Mouse (Mus musculus) left cerebral cortex, postnatal 4 days (tissue): Measurements from ENCODE around the gene Plekha7. TPM values are rescaled to one million over a fixed set of nuclear protein-coding genes. Genes with fewer than 3 reads are reported as not detected.

Experiments
- DNase-seq: peaks from one replicate; pipeline ENCODE4 v3.0.0-alpha.2; 2022
- intact Hi-C: fragments of 180-260 bp; cut with DNase I; formaldehyde crosslinking; loops from one replicate; pipeline ENCODE4 v1.15.1; 2025
- total RNA-seq, 2 experiments: library from RNA; stranded (reverse); gene quantifications; 2 replicates each; pipeline ENCODE4 v1.2.3; 2021

The Plekha7 gene
- total RNA-seq, 2 experiments from 2014 or later, result 13.7 to 16.1 TPM

DNA sequence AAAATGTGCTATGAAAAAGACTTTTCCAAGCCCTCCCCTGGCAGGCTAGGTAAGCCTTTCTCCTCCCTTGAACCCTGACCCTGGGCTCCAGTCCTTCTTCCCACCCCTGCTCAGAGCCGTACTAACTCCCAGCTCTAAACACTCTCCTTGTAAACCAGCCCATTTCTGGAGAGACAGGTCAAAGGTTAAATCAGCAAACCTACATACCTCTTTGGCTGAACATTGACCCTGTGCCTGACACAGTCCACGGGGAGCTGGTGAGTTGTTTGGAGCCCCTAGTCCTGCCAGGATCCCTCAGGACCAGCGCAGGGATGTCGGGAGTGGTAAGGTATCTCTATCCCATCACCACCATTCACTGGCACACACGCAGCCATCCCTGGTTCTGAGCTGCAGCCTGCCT, 15.8 kb downstream of the Plekha7 start:
- no peak for DNase-seq
- intact Hi-C loops, result no loop called here

DNA sequence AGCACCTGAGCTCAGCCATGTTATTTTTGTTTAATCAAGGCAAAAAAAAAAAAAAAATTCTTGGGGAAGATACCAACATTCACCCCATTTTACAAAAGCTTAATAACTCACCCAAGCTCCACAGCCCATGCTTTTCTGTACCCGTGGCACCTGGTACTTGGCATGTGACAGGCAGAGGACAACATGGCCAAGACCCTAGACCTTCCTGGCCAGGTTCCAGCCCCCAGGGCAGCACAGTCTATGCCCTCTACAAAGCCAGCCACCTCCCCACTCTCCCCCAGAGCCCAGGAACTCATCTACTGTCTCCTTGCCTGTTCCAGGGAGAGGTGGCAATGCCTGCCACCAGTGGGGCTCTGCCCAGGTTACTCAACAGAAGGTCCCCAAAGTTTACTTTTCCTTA, 17.6 kb downstream of the Plekha7 start:
- intact Hi-C loops, result no loop called here

DNA sequence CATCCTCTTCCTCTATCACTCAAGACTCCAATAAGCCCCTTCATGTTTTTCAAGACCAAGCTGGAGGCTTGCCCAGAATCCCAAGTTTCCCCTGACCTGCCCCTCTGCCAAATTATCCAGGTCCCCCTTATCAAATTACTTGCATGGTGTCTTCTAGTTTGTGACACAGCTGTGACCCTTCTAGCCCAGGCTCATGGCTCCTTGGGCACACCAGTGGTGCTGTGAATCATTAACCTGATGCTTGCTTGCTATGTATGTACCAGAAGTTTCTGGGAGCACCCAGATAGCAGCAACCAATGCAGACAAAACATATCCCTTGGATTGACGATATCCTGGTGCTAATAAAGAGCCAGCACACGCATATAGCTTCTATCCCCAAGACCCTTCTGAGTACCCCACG, 19.2 kb downstream of the Plekha7 start:
- no peak for DNase-seq

More for the DNA sequence above, 17.6 kb downstream of the Plekha7 start:
- no peak for DNase-seq

GRCm38 (mm10) chr7:116287959-116288358, 20.2 kb downstream of the Plekha7 start:
- DNase-seq, result no peak
- intact Hi-C loops, result no loop called here

More for the DNA sequence above, 19.2 kb downstream of the Plekha7 start:
- intact Hi-C loops, result no loop called here

GRCm38 (mm10) chr7:116286611-116287355, 21.4 kb downstream of the Plekha7 start:
- intact Hi-C loops, result no loop called here
- no peak for DNase-seq

- DNase-seq, result peak; percentile 20
- intact Hi-C loops, result no loop called here
Measured at GRCm38 (mm10) chr7:116286173-116286572, 22.0 kb downstream of the Plekha7 start.

DNA sequence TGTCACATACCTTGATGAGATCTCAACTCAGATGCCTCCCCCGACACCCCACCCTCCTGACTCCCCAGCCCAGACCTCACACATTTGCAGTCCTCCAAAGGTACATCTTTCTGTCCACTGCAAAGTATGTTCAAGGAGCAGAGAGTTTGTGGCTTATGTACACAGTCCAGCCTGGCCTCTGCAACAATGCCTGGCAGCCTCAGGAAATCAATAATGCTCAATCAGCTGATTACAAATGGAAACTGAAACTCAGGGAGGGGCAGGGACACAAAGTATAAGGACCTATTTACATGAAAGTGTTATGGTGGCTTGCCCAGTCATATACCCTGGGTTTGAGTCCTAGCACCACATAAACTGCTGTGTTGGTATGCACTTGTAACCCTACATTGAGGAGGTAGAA, 23.0 kb downstream of the Plekha7 start:
- no peak for DNase-seq
- intact Hi-C loops, result no loop called here

DNA sequence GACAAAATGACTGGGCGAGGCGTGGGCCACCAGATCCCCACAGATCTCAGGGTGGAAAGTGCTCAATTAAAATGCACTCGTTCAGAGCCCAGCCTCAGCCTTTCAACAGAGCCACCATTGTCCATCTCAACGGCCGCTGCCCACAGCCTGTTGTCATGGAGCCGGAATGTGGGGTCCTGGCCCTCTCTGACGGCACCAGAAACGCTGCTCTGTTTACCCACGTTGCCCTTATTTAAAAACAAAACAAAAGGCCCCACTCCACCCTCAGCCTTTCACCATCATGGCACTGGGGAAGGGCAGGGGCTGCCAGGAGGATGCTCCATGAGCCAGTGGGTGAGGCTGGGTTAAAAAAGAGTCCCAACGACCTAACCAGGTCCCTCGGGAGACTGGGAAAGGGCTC, 25.4 kb downstream of the Plekha7 start:
- peak; percentile 49 for DNase-seq
- intact Hi-C loops, result no loop called here

- no peak for DNase-seq
- intact Hi-C loops, result no loop called here
Measured at GRCm38 (mm10) chr7:116280126-116280525, 28.1 kb downstream of the Plekha7 start.

DNA sequence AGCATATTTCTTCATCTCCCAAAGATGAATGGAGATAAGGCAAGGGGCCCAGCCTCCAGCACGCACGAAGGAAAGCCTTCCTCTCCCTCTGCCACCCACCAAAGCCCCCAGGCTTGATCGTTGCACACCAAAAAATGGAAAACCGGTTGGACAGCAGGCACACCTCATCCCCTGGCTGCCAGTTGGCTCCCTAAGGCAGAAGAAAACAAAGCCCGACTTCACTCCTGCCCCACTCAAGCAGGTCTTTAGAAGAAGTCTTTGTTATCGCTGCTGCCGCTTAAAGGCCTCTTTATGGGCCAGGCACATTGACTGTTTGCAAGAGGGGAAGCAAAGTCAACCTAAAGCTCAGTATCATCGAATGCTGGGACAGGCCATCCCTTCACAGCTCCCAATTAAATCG, 29.9 kb downstream of the Plekha7 start:
- intact Hi-C loops, result no loop called here
- no peak for DNase-seq

- intact Hi-C loops, result no loop called here
- DNase-seq, result peak; percentile 42
Measured at GRCm38 (mm10) chr7:116276315-116276714, 31.9 kb downstream of the Plekha7 start.

GRCm38 (mm10) chr7:116273111-116273510, 35.1 kb downstream of the Plekha7 start:
- DNase-seq, result no peak
- intact Hi-C loops, result no loop called here

- intact Hi-C loops, result no loop called here
- peak; percentile 49 for DNase-seq
Measured at GRCm38 (mm10) chr7:116269501-116269995, 38.6 kb downstream of the Plekha7 start.

DNA sequence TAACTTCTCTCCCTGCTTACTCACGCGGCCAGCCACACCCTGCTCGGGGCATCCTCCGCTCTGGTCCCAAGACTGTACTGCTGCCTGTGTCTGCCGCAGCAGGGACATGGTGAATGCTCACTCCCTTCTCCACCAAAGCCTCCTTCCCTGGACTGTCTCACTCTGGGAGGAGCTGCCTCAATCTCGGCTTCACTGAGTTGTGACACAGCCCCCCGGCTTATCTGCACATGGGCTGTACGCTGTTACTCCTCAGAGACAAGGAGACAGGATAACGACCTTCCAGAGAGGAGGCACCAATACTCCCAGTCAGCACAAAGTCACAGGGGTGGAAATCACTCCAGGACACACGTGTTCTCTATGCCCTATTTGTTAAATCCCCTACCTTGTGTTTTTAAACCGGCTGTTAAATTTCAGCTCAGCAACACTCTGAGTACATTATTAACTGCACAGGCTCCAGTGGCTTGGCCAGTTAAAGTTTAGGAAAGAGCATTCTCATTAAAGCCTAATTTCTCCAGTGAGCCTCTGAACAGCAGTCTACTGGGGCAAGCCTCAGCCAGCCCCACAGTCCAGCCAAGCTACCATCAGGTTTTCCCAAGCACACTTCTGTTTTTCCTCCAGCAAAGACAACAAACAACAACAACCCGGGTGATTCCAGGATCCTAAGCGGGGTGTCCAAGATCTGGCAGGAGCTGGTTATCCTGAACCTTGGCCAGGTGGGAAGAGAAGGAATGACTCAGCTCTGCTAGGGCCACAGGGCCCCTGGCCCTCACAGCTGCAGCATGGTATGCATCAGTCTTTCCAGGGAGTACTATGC, 39.9 kb downstream of the Plekha7 start:
- no peak for DNase-seq
- intact Hi-C loops, result no loop called here

DNA sequence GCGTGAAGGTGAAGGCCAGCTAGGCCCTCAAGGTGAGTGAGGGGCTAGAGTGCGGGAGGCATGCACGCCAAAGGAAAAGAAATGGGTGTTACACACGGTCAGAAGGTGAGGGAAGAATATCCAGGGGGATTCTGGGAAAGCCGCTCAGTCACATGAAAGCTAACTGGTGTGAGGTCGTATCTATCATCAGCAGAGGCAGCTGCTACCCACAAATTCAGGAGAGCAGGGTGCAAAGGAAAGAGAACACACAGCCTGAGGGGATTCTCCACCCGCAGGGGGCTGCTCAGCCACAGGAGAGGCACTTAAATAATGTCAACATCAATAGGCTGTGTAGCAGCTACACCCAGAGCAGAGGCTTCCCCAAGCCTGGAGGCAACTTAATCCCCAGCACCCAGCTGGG, 44.9 kb downstream of the Plekha7 start:
- intact Hi-C loops, result no loop called here
- no peak for DNase-seq

DNA sequence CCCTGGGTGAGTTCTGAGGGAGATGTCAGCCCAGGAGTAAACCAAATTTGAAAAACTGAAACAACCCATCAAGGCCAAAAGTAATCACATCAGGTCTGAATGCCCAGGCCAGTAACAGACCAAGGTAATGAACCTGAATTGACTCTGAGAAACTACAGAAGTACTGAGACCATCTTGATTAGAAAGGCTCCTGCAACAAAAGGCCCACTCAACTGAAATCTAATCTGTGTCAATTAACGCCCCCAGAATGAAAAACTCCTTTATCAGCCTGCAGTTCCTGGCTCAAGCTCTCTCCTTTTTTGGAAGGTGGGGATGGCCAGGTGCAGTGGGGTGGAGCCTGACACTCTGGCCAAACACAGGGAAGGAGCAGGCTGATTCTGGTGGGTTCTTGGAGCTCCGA, 45.7 kb downstream of the Plekha7 start:
- intact Hi-C loops, result no loop called here
- DNase-seq, result no peak

- DNase-seq, result peak; percentile 26
- intact Hi-C loops, result no loop called here
Measured at GRCm38 (mm10) chr7:116262101-116262500, 46.1 kb downstream of the Plekha7 start.

DNA sequence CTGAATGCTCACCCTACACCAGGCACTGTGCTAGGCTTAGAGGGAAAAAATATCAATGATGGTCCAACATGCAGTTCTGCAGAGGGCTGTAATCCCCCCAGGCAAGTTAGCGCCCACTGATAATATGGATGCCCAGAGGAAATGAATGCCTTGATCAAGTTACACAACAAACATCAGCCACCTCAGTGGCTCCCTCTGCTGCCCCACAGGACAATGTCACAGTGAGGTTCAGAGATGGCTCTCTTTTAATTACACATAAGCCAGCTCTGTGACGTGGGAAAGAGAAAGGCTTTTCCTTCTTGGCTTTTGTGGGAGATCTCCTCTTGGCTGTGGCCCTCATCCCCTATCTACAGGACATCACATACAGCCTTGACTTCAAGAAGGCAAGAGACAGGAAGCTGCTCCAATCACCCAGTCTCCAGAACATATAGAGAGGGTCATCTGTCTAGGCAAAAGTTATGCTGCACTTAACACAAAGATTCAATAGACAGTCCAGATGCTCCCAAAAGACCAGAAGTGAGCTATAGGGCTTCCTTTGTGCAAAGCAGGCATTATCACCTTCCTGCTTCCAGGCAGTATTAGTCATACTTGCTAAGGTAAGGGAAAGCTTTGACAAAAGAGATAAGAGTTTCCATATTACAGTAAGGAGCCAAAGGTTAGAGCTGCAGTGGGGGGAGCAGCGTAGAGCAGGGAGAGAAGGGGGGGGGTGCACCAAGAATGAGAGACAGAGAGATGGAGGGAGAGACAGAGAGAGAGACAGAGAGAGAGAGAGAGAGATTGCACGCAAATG, 47.2 kb downstream of the Plekha7 start:
- DNase-seq, result no peak
- intact Hi-C loops, result no loop called here

DNA sequence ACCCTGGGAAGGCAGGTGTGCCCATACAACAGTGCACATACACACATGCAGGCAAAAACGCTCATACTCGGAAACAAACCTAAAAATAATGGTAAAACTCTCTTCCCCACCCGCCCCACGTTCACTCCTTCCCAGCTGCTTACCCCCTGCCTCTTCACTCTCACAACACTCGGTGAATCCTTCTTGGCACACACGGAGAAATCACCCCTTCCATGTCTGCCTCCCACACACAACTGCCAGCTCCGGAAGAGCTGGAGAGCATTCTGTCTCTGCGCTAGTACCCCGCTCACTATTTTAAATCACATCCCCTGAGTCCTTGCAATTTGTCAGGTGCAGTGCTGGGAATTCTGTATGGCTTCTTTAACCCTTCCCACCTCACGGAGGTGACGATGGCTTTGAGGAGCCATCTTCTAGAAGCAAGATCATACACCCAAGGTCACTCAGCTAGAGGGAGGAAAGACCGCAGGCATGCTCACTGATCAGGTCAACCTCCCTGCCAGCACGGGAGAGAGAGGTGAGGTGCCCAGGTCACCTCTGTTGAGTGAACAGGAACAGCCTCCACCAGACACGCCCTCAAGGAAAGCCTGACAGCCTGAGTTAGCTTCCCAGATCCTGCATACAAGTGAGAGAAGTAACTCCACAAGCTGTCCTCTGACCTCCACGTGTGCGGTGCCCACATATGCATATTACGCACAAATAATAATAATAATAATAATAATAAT, 49.6 kb downstream of the Plekha7 start:
- intact Hi-C loops, result no loop called here
- no peak for DNase-seq

GRCm38 (mm10) chr7:116257953-116258352, 50.2 kb downstream of the Plekha7 start:
- intact Hi-C loops, result no loop called here
- DNase-seq, result no peak
